Mouse (Mus musculus) layer of hippocampus, adult 8-10 months (tissue): ENCODE measurements at regions not wholly inside any gene's neighbourhood (a gene's known extent, or its start where the extent isn't known, plus 50 kb on each side); places are given as distances from the start of the nearest gene placed in this dataset.

Experiments
- DNase-seq, 2 experiments: peaks; one replicate each; pipeline ENCODE4 v3.0.0; 2022; ENCODE audit warnings: low spot score in 2 of 2

DNA sequence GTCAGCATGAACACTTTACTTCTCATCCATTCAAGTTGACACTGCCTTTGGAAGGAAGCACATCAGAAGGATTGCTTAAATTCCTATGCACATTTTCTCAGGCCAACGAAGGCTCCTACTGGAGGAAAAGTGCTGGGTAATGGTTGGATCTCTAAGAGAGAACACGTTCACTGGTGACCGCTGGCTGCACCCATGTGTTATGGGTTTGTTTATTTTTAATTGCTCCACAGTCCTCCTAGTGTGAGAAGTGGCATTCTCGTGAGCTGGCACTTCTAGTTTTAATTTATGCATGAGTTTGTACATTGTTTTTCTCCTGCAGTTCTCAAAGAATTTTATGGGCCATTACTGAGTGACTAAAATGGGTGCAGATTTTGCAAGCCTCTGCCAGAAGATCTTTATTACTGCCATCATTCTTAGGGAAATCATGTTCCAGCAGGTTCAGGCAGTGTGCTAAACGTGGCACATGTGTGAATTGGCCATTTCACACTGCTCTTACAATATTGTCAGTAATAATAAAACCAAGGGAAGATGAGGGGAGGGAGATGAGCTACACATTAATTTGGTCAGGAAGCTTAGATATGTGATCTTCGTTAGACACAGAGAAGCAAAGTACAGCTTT lies 731.6 kb downstream of the Ttll7 start:
- DNase-seq: no peak

DNA sequence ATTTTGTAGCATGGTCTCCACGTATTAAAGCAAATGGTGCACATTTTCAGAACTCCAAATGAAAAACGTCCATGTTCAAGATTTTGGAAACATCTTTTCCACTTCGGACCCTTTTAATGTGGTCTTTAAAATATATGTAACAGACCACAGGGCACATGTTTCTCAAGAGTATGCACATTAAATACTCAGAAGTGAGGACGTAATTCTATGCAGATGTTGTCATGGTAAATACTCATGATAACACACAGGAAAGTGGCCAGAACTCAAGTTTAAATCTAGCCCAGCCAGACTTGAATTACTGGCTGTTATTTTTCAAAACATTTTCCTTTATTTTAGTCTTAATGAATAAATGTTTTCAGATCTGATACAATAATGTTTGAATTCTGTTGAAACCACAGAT lies 719.7 kb downstream of the Ttll7 start:
- no peak for DNase-seq

DNA sequence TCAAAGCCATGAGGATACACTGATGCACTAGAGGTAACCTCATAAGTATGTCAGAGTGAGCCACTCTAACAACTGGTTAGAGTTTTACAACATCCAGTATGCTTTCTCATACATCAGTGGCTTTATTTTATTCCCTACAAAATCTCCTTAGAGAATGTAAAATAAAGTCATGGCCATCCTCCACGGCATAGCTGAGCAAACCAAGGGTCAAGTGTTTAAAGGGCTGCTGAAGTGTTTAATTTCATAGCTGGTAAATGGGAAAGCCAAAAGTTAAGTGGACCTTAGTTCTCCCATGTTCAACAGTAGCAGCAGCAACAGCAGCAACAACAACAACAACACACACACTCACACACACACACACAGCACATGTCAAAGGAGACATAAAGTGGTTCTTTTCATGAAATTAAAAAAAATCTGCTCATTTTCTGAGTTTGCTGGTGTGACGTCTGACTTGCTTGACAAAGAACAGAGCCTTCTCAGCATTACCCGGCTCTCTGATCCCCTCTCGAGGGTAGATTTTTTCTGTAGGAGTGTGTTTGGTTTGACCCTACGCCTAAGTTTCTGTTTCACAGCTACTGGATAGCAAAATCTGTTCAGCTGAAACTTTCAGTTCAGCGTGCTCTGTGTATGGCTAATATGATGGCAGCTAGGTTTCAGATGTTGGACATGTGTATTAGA lies 693.3 kb downstream of the Ttll7 start:
- DNase-seq: no peak

DNA sequence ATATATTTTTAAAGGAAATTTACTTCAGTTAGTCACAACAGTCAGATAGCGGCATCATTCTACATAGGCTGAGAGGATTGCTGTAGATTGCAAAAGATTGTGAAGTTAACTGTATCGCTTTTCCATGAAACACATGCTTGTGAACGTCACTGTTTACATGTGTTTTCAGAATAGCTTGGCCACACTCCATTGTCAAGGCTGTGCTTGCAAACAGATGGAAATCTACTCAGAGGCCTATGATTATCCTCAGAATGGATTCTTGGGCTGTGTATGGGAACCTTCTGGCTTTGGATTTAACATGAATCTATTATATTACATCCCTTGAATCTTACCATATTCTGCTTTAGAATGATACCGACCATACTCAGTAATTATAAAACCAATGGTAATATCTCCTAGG lies 690.1 kb downstream of the Ttll7 start:
- no peak for DNase-seq

DNA sequence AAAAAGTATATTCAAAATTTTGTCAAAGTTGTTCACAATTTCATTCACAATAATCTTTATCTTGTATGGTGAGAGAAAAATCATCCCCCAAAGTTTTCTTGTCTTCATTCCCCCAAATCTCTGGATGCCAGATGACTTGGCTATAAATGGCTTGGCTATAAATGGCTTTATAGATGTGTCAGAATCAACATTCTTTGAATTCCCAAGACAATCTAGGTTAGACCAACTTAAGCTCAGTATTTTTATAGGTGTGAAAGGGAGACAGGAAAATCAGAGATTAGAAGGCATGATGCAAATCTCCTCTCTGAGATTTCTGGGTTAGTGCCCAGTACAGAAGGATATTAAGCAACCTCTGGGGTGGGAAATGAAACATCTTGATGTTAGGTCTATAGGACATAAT lies 685.4 kb downstream of the Ttll7 start:
- DNase-seq: no peak

DNA sequence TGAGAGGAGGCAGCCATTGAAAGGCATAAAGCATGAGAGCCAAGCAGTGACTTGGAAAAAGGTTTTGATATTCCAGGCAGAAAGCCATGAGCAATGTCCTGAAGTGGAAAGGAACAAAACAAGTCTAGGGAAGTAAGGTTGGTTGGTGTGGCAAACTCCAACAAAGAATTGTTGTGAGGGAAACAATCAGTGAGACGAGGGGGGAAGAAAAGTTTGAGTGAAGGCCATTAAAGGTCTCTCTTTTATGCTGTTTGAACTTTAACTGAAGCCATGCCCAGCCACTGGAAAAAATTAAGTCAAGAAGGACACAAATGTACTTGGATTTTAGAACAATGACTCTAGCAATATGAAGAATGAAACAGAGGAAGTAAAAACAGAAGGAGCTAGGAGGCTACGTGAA lies 680.0 kb downstream of the Ttll7 start:
- no peak for DNase-seq

DNA sequence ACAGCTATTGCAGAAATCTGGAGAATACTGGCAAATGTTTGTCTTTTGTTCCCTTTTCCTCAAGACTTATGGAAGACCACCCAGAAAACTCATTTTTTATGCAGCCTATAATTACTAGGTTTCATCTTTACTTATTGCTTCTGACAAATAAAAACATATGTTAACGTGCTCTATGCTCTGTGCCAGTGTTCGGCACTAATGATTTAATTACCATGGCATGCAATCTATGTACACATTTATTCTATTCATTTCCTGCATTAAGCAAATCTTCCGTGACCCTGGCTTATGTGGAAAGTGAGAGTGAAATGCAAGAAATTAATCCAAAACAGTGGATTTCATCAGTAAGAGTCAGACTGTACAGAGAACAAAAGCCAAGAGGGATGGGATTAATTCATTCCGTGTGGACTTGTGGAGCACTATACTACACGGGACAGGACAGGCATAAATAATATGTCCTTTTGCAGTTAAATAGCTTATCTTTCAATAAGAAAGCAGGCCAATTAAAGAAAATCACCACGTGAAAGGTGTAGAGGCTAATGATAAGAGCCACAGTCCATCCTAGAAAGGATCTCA lies 679.5 kb downstream of the Ttll7 start:
- DNase-seq: no peak
